Mouse (Mus musculus) embryo, embryonic 11 days (tissue): ENCODE results near the gene Cdh12.
"Not testable (repeated sequence)": the region's sequence is repeated elsewhere in the genome, so short reads cannot be mapped to it uniquely, and the experiment has no call there.

Source experiments
- DNase-seq: peaks from one replicate; pipeline ENCODE4 v3.0.0-alpha.2; 2015

Cdh12 gene

GRCm38 (mm10) chr15:20448861-20449663, at the start of gene Cdh12:
Gene Cdh12, plus strand, starts transcription at chr15:20449265.
- DNase-seq: peak; percentile 40

GRCm38 (mm10) chr15:20403596-20403995, 45.5 kb upstream of the Cdh12 start:
- peak; percentile 10 for DNase-seq

GRCm38 (mm10) chr15:20413397-20413796, 35.7 kb upstream of the Cdh12 start:
- DNase-seq: no peak

GRCm38 (mm10) chr15:20436356-20436755, 12.7 kb upstream of the Cdh12 start:
- DNase-seq: no peak

- no peak for DNase-seq
Measured at GRCm38 (mm10) chr15:20450558-20450957, 1.5 kb downstream of the Cdh12 start.

- DNase-seq: no peak
Measured at GRCm38 (mm10) chr15:20458508-20458907, 9.4 kb downstream of the Cdh12 start.

- no peak for DNase-seq
Measured at GRCm38 (mm10) chr15:20462500-20462899, 13.4 kb downstream of the Cdh12 start.

- no peak for DNase-seq
Measured at GRCm38 (mm10) chr15:20463601-20464000, 14.5 kb downstream of the Cdh12 start.

- no peak for DNase-seq
Measured at GRCm38 (mm10) chr15:20550979-20551378, 101.9 kb downstream of the Cdh12 start.

GRCm38 (mm10) chr15:20571012-20571411, 121.9 kb downstream of the Cdh12 start:
- no peak for DNase-seq

- DNase-seq: no peak
Measured at GRCm38 (mm10) chr15:20582567-20583075, 133.6 kb downstream of the Cdh12 start.

GRCm38 (mm10) chr15:20591599-20591998, 142.5 kb downstream of the Cdh12 start:
- DNase-seq: no peak

- DNase-seq: not testable (repeated sequence)
Measured at GRCm38 (mm10) chr15:20605751-20606150, 156.7 kb downstream of the Cdh12 start.

GRCm38 (mm10) chr15:20634593-20634992, 185.5 kb downstream of the Cdh12 start:
- DNase-seq: peak; percentile 1

GRCm38 (mm10) chr15:20639155-20639554, 190.1 kb downstream of the Cdh12 start:
- no peak for DNase-seq

- DNase-seq: no peak
Measured at GRCm38 (mm10) chr15:20642905-20643414, 193.9 kb downstream of the Cdh12 start.

- DNase-seq: no peak
Measured at GRCm38 (mm10) chr15:20660221-20660620, 211.2 kb downstream of the Cdh12 start.

- no peak for DNase-seq
Measured at GRCm38 (mm10) chr15:20666650-20667049, 217.6 kb downstream of the Cdh12 start, which contains the start of gene Acot10. Gene Acot10, minus strand, starts transcription at chr15:20666750.

GRCm38 (mm10) chr15:20667350-20667749, 218.3 kb downstream of the Cdh12 start:
- no peak for DNase-seq

GRCm38 (mm10) chr15:20667989-20668388, 218.9 kb downstream of the Cdh12 start:
- no peak for DNase-seq

- DNase-seq: not testable (repeated sequence)
Measured at GRCm38 (mm10) chr15:20669507-20669906, 220.4 kb downstream of the Cdh12 start.

GRCm38 (mm10) chr15:20682719-20683118, 233.7 kb downstream of the Cdh12 start:
- DNase-seq: no peak

GRCm38 (mm10) chr15:20684200-20684599, 235.1 kb downstream of the Cdh12 start:
- DNase-seq: no peak

GRCm38 (mm10) chr15:20696229-20696628, 247.2 kb downstream of the Cdh12 start:
- no peak for DNase-seq
